Mouse (Mus musculus): Measurements from ENCODE around the gene Itpr2.

DNA sequence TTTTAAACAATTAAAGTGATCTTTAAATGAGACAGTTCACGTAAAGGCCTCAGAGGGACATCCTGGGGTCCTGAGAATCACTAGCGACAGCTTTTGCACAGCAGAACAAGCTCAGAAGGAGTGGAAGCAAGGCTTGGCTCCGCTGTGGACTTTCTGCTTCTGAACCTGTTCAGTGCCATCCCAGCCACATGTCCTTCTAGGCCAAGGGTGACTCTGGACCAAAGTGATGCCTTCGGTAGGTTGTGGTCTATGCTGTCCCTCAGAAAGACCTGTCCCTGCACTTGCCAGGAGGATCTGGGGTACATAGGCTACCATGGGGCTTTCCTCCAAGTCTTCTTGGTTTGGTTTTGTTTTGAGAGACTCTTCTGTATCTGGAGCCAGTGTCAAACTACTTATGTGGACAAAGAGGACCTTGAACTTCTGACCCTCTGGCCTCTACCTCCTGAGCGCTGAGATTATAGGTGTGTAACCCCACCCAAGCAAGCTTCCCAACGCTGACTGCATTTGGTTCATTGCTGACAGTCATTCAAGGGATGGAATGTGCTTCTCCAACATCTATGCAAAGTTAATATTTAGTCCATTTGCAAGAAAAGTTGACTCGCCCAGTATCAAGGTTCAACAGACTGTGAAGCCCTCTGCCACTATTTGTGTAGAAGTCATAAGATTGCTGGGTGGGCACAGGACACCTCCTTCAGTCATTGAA is 241.2 kb downstream of the Itpr2 start:
- TF ChIP-seq CTCF (IDR thresholded peaks at IDR 0.05; ENCODE audit: low read depth) = no peak
- TF ChIP-seq EP300 (optimal IDR thresholded peaks at IDR 0.05) = no peak

Measured in stomach, postnatal 0 days (tissue).